ENCODE assay signal across 8 mouse cellular contexts in the genomic region with DNA sequence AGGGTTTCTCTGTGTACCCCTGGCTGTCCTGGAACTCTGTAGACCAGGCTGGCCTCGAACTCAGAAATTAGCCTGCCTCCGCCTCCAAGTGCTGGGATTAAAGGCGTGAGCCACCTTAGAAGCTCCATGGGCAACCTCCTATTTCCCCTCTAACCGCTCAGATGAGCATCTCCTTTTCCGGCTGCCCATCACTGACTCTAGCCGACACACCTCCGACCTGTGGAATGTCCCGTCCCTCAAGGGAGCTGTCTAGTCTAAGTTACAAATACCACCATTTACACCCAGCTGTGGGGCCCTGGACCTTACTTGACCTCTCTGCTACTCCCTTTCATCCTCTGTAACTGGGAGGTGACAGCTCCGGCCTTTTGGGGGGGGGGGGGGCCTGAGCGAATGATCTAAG. TPM values are rescaled to one million over a fixed set of nuclear protein-coding genes. Genes with fewer than 3 reads are reported as not detected.
DNase-seq lines count a peak whose midpoint lies in the region; ATAC-seq and TF ChIP-seq lines count a peak whose summit lies in the region.

No protein-coding gene starts in this region.

- WGBS in thymus, adult 2 months: 24% methylated on average over 10 of the region's 10 CpGs
- WGBS in intestine, embryonic 15.5 days: 10% methylated on average over 10 of the region's 10 CpGs
- 7% methylated on average over 10 of the region's 10 CpGs for WGBS in neural tube, embryonic 12.5 days

- H3K4me1 ChIP-seq in thymus, adult 2 months (replicated peaks; ENCODE audit: control insufficient read depth, insufficient read depth, low read length): peaks cover 9% of the 10 kb centered on the region
- peaks cover 7% of the 10 kb centered on the region for H3K4me1 ChIP-seq in intestine, embryonic 15.5 days (replicated peaks)
- H3K4me1 ChIP-seq in neural tube, embryonic 12.5 days: peaks cover 7% of the 10 kb centered on the region

- H3K4me2 ChIP-seq in intestine, embryonic 15.5 days (replicated peaks): peak overlapping the region; percentile 77
- H3K4me2 ChIP-seq in neural tube, embryonic 12.5 days (replicated peaks): peak overlapping the region; percentile 86

- ATAC-seq in intestine, embryonic 15.5 days: peak; percentile 36
- ATAC-seq in neural tube, embryonic 12.5 days (ENCODE audit: low FRiP score, low read depth): no peak
- no peak for ATAC-seq in inflammation-experienced regulatory T-cells, adult 6 months

- H3K9ac ChIP-seq in intestine, embryonic 15.5 days: peak overlapping the region; percentile 70
- H3K9ac ChIP-seq in neural tube, embryonic 12.5 days: peak overlapping the region; percentile 70

- TF ChIP-seq CTCF in thymus, adult 2 months (IDR thresholded peaks at IDR 0.05; ENCODE audit: borderline replicate concordance, control insufficient read depth, extremely low read depth, insufficient read depth, low read length, poor library complexity): no peak

- H3K27me3 ChIP-seq in thymus, adult 2 months (ENCODE audit: control insufficient read depth, insufficient read depth, low read length): no peaks in the 10 kb centered on the region
- no peaks in the 10 kb centered on the region for H3K27me3 ChIP-seq in intestine, embryonic 15.5 days (replicated peaks)
- H3K27me3 ChIP-seq in neural tube, embryonic 12.5 days (replicated peaks): no peaks in the 10 kb centered on the region

- H3K9me3 ChIP-seq in intestine, embryonic 15.5 days: no peaks in the 10 kb centered on the region
- no peaks in the 10 kb centered on the region for H3K9me3 ChIP-seq in neural tube, embryonic 12.5 days

- H3K36me3 ChIP-seq in thymus, adult 2 months (ENCODE audit: control insufficient read depth, insufficient read depth, low read length): peaks cover 5% of the 10 kb centered on the region; the same call in 1 of the 2 replicates
- H3K36me3 ChIP-seq in intestine, embryonic 15.5 days: peaks cover 3% of the 10 kb centered on the region; the same call in 1 of the 2 replicates
- H3K36me3 ChIP-seq in neural tube, embryonic 12.5 days: peaks cover 3% of the 10 kb centered on the region; the same call in 1 of the 2 replicates

- peak; percentile 49 for DNase-seq in cerebellum, adult 9-11 months
- DNase-seq in cerebellum, adult 11 months: no peak
- no peak for DNase-seq in thymus, adult 2 months
- no peak for DNase-seq in thymus, postnatal 36 days
- no peak for DNase-seq in left cerebral cortex, adult 18-20 months (ENCODE audit: low spot score in 2 of 2)

- H3K4me3 ChIP-seq in thymus, adult 2 months (ENCODE audit: control insufficient read depth, insufficient read depth, low read length): peak overlapping the region; percentile 83
- H3K4me3 ChIP-seq in intestine, embryonic 15.5 days (replicated peaks): peak overlapping the region; percentile 92
- H3K4me3 ChIP-seq in neural tube, embryonic 12.5 days: peak overlapping the region; percentile 97

- no peak overlapping the region for H3K27ac ChIP-seq in thymus, adult 2 months (ENCODE audit: control insufficient read depth, insufficient read depth, low read length)
- peak overlapping the region; percentile 84; the same call in 1 of the 2 replicates for H3K27ac ChIP-seq in intestine, embryonic 15.5 days
- H3K27ac ChIP-seq in neural tube, embryonic 12.5 days: no peak overlapping the region

- TF ChIP-seq POLR2A in thymus, adult 2 months (IDR thresholded peaks at IDR 0.05; ENCODE audit: control insufficient read depth, extremely low read depth, insufficient read depth, low read length, poor library complexity): no peak

RNA-seq across cellular contexts. Expression of gene Rcc1l, which starts 0.9 kb away (rescaled TPM):
- 18.0 and 20.4 TPM in 2 replicates for polyA plus RNA-seq in thymus, adult 2 months (2012; rRNA removed)
- 33.1 and 34.6 TPM in 2 replicates for polyA plus RNA-seq in intestine, embryonic 15.5 days (2015; fragmentation: Nextera tagmentation; extraction: Ambion mirVana)
- 22.3 and 22.9 TPM in 2 replicates for polyA plus RNA-seq in neural tube, embryonic 12.5 days (2016; fragmentation: Nextera tagmentation; extraction: Ambion mirVana)
- polyA plus RNA-seq in inflammation-experienced regulatory T-cells, adult 6 months (2017; shearing (Covaris generic)): 1 to 10 TPM; 2.1 to 3.9 (median 2.2) TPM
- 10 to 100 TPM; 14.1 to 15.7 TPM for total RNA-seq in left cerebral cortex, adult 18-20 months (2021)

RNA-seq across cellular contexts. Expression of gene Gtf2ird2, which starts 8.1 kb away (rescaled TPM):
- 9.7 and 9.9 TPM in 2 replicates for polyA plus RNA-seq in thymus, adult 2 months (2012; rRNA removed)
- polyA plus RNA-seq in intestine, embryonic 15.5 days (2015; fragmentation: Nextera tagmentation; extraction: Ambion mirVana): 8.1 and 8.3 TPM in 2 replicates
- 12.4 and 13.7 TPM in 2 replicates for polyA plus RNA-seq in neural tube, embryonic 12.5 days (2016; fragmentation: Nextera tagmentation; extraction: Ambion mirVana)
- 1 to 10 TPM; 2.2 to 7.0 (median 4.0) TPM for polyA plus RNA-seq in inflammation-experienced regulatory T-cells, adult 6 months (2017; shearing (Covaris generic))
- total RNA-seq in left cerebral cortex, adult 18-20 months (2021): 10 to 100 TPM; 14.9 to 17.6 TPM

RNA-seq across cellular contexts. Expression of gene Ncf1, which starts 53.7 kb away (rescaled TPM):
- polyA plus RNA-seq in thymus, adult 2 months (2012; rRNA removed): 28.6 and 35.9 TPM in 2 replicates
- 4.2 and 6.0 TPM in 2 replicates for polyA plus RNA-seq in intestine, embryonic 15.5 days (2015; fragmentation: Nextera tagmentation; extraction: Ambion mirVana)
- polyA plus RNA-seq in neural tube, embryonic 12.5 days (2016; fragmentation: Nextera tagmentation; extraction: Ambion mirVana): 3.0 and 3.5 TPM in 2 replicates
- 1 to 10 TPM; 3.9 to 8.5 (median 4.5) TPM for polyA plus RNA-seq in inflammation-experienced regulatory T-cells, adult 6 months (2017; shearing (Covaris generic))
- 1 to 10 TPM; 5.3 to 7.7 TPM for total RNA-seq in left cerebral cortex, adult 18-20 months (2021)
